Mouse (Mus musculus) layer of hippocampus, adult 8-10 months (tissue): ENCODE measurements around the gene Bmpr1a. TPM values are rescaled to one million over a fixed set of nuclear protein-coding genes. Genes with fewer than 3 reads are reported as not detected.

Source experiments
- DNase-seq, 2 experiments: peaks; one replicate each; pipeline ENCODE4 v3.0.0; 2022; ENCODE audit warnings: low spot score in 2 of 2
- total RNA-seq, 4 experiments: library from RNA; stranded (reverse); gene quantifications; 2 replicates each; pipeline ENCODE4 v1.2.4; 2022

Gene Bmpr1a
- 10 to 100 TPM; 35.9 to 42.7 (median 37.0) TPM for total RNA-seq

GRCm38 (mm10) chr14:34503325-34503647 is at the start of gene Bmpr1a:
Gene Bmpr1a, minus strand, starts transcription at chr14:34503341.
- DNase-seq = no peak

DNA sequence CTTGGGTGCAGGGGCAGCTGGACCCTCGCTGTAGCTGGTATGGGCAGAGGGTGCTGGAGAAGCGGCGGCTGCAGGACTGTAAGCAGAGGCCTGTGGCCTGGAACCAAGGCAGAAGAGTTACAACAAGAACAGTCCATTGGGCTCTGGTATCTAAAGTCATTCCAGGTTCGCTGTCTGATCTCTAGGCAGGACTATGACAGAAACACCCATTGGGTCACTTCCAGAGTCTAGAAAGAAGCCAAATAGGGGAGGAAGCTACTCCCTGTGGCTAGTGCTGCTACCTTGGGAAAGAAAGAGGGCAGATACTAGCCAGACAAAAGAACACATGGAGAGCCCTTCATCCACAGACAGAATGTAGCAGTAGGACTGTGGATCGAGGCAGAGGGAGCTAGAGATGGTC is 49.1 kb upstream of the Bmpr1a start:
- no peak for DNase-seq

DNA sequence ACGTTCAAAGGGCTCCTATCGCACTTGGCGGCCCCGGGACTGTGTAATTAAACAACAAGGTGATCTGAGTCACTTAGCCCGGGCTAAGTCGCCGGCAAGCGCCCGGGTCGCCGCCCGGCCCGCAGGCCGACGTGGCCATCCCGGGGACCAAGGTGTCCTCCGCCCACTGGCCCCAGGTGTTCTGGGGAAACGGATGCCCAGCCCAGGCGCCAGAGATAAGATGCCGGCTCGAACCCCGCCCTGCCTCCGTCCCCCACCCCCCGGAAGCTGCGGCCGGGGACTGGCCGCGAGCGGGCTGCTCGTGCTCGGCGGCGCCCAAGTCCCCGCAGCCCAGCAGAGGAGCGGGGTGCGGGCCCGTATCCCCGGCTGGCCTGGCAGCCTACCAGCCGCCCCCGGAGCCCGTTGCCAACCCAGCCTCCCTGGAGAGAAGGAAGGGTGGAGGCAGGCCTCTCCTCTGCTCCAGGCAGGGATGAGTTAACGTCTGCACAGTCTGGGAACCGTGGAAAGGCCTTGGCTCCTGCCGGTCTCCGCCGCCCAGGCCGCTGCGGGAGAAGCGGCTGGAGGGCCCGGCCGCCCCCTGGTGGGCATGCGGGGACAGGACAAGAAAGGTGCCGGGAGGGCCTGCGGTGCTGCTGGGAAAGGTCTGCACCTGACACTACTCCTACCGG is 46.0 kb upstream of the Bmpr1a start:
- DNase-seq = peak; percentile 71 to 75

- peak in 1 of 2 experiments; percentile 43 for DNase-seq
Measured at GRCm38 (mm10) chr14:34548391-34549001, 45.4 kb upstream of the Bmpr1a start.

- DNase-seq = no peak
Measured at GRCm38 (mm10) chr14:34544545-34544944, 41.4 kb upstream of the Bmpr1a start.

DNA sequence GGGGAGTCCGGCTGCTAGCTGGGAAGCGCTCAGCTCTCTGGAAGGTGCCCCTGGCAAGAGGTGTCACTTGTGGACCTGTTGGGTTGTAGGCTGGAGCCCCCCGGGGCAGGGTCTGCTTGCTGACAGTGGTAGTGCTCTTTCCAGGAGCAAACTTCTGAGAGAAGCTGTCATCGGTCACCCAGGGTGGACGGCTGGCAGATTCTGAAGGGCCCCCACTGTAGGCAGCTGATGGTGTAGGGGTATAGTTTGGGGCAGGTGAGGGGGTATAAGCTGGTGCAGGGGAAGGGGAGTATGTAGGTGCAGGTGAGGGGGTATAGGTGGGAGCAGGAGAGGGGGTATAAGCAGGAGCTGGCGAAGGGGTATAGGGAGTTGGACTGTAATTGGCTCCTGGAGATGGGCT is 40.9 kb upstream of the Bmpr1a start:
- DNase-seq = no peak

DNA sequence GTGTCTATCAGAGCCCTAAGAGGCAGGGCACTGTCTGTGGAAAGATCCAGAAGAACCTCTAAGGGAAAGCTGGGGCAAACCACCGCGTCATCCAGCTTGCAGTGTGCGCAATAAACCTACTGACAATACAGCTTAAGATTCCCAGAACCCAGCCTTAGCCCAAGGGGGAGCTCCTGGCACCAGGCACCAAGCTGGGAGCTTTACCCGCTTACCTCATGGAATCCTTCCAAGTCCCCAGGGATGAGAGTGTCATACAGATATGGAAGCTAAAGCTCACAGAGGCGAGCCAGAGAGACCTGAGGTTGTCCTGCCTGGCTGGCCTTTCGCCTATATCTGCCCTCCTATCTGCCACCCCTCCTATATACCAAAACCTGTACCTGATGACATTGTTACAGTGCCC is 40.5 kb upstream of the Bmpr1a start:
- DNase-seq = no peak

DNA sequence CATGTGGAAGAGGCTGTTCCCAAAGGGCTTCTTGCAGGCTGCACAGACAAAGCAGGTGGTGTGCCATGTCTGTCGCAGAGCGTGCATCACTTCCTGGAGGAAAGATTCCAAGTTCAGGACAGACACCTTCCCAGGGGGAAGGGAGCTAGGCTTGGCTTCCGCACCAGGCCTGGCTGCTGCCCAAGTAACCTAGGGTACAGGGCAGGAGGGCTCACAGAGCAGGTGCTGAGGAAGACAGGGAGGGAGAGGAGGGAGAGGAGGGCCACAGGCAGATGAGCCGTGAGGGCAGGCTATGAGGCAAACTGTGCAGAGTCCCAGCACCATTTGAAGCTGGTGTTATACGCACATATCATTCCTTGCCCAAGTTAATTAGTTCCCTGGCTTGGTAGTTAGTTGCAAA is 38.8 kb upstream of the Bmpr1a start:
- DNase-seq = no peak

DNA sequence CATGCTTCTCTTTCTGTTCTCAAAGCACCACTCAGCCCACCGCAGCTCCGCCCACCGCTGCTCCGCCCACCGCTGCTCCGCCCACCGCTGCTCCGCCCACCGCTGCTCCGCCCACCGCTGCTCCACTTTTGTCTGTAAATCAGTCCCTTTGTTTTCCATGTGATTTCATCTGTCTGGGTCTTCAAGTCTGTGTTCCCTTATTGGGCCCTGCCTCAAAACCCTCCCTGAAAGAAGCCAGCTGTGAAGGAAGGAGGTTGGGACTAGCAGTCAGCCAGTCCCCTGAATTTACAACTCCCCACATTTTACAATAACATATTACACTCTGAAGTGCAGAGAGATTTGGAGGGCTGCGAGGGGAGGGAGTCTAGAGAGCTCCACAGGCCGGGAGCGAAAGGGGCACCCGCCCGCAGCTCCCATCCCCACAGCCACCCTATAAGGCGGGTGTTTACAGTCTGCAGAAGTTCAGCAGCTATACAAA is 37.6 kb upstream of the Bmpr1a start:
- DNase-seq = no peak

DNA sequence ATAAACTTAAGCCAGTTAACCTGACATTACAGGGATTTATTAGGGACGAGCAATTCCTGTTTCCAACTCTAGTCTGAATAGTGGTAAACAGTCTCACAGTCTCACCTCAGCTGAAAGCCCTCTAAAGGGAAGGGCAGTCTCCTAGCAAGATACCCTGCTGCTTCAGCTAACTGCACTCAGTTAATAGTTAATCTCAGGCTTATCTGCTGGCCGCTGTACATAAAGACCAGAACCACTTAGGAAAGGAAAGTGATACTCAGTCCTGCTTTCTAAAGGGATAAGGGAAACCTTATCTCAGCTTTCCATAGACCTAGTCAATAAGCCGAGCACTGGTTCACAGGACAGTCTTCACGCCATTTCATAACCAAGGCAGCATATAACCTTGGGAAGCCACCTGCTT is 32.7 kb upstream of the Bmpr1a start:
- no peak for DNase-seq

DNA sequence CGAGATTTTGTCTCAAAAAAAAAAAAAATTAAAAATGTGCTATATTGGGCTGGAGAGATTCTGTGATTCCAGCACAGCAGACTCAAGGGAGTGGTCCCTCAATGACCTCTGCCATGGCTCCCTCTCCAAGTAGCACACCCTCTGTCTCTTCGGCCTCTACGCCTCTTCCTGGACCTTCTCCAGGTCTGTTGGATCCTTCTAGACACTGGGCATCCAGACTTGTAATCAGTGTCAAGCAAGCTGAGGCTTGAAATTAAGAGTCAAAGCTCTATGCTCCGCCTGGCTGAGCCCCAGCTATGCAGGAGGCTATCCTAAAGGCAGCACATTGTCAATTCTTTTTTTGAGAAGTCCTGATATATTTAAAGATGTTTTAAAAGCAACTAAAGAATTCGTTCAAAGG is 30.4 kb upstream of the Bmpr1a start:
- DNase-seq = no peak

DNA sequence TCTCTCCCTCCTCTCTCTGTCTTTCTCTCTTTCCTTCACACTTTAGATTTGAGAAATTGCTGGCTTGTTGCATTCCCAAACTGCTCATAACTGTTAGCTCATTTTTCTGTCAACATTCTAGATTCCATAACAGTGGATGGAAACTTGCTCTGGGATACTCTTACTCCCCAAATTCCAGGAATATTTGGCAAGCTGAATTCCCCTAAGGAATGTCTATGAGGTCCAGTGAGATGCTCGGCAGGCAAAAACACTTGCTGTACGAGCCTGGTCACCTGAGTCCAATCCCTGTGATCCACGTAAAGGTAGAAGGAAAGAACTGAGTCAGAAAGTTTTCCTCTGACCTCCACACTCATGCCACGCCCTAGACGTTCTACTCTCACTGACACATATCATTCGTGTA is 29.4 kb upstream of the Bmpr1a start:
- no peak for DNase-seq

GRCm38 (mm10) chr14:34528804-34529203 is 25.7 kb upstream of the Bmpr1a start:
- no peak for DNase-seq

- DNase-seq = no peak
Measured at GRCm38 (mm10) chr14:34522701-34523100, 19.6 kb upstream of the Bmpr1a start, which contains the start of gene 9230112D13Rik. Gene 9230112D13Rik, minus strand, starts transcription at chr14:34522801.

DNA sequence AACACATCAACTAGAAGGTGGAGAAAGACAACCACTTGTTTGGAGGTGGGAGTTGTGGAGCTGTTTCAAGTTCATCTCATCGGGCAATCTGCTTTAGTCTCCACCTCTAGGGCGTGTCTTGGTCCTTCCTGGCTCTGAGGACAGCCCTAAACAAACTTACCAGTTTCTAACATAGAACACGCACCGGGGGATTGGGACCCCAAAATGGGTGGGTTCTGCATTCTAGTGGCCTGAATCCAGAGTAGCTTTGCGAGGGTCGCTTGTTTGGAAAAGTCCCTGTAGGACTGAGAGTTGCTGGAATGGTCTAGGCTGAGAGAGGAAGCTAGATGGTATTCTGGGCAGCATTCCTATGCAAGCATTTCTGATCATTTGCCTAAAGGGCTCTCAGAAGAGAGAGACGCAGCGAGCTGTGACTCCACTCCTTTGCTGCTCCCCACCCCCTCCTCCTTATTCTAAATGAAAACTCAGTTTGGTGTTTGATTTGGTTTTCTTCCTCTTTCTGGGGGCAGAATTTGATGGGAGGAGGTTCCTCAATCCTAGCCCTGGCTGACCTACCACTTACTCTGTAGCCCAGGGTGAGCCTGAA is 14.9 kb upstream of the Bmpr1a start:
- no peak for DNase-seq

DNA sequence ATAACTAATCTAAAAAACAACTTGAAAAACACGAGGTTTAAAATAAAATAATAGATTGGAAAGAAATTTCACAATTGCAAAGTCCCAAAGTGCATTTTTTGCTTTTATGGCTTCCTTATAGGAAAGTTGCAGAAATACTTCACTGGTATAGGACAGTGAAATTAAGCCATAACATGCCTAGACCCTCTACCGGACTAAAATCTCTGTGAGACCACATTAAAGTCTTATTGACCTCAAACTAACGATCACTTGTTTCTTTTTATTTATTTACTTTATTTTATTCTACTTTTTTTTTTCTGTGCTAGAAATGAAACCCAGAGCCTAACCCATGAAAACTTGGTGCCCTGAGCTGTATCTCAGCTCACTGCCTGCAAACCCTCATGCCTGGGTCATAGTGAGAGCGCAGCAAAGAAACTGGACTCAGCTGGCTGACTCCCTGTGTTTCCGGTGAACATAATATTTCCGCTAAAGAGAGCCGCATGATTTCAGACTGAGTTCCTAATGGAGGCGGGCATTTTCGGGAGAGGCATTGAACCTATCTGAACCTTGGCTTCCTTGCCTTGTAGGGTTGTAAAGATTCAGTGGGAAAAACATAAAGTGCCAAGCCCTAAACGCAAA is 13.9 kb upstream of the Bmpr1a start:
- no peak for DNase-seq

- no peak for DNase-seq
Measured at GRCm38 (mm10) chr14:34515860-34516259, 12.7 kb upstream of the Bmpr1a start.

- DNase-seq = no peak
Measured at GRCm38 (mm10) chr14:34514120-34514519, 11.0 kb upstream of the Bmpr1a start.

GRCm38 (mm10) chr14:34512602-34513001 is 9.5 kb upstream of the Bmpr1a start:
- no peak for DNase-seq

DNA sequence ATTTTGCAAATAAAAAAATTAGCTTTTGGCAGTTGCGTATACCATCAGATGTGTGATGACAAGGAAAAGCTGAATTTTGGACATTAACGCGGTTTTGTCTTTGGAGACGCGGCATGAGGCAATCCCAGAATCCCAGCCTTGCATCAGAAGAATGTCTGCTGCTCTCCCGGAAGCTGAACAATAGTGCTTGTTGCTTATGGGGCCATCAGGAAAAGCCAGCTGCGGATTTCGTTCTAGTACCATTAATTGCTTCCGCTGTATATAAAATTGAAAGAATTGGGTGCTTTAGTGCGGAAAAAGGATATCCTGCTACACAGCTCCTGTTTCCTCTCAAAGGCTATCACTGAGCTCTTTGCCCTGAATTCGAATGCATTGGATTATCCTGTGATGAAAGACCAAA is 8.8 kb upstream of the Bmpr1a start:
- no peak for DNase-seq

GRCm38 (mm10) chr14:34508842-34509439 is 5.8 kb upstream of the Bmpr1a start:
- no peak for DNase-seq

DNA sequence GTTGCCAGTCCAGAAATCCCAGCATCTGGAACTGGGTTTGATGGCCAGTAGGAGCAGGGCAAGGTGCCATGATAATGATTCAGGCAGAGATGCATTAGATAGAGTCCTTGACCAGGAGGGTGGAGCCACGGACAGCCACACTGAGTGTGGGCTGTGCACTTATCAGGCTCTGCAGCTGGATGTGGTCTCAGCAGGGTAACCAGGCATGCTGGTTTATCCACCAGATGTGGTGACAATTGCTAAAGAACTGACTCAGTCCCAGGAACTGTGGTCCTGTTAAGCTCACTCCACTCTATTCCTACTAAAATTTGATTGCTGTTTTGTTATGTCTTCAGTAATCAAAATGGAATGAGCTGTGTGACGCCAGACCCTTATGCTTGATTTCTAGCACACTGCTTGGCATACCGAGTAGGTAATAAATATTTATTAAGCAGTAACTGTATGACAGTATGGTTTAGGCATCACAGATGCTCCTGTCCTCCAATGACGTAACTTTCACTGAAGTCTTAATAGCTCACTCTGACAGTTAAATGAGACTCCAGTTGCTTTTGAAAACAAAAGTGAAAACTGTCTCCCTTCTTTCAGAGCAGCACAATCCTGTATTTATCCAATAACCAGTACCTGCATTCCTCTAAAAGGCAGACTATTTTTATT is 5.2 kb upstream of the Bmpr1a start:
- no peak for DNase-seq
